Mouse (Mus musculus): ENCODE data around the gene Tsc22d2. TPM values are rescaled to one million over a fixed set of nuclear protein-coding genes. Genes with fewer than 3 reads are reported as not detected.

The Tsc22d2 gene
- polyA plus RNA-seq, 1 experiment from 2014 or later = 8.1 TPM

DNA sequence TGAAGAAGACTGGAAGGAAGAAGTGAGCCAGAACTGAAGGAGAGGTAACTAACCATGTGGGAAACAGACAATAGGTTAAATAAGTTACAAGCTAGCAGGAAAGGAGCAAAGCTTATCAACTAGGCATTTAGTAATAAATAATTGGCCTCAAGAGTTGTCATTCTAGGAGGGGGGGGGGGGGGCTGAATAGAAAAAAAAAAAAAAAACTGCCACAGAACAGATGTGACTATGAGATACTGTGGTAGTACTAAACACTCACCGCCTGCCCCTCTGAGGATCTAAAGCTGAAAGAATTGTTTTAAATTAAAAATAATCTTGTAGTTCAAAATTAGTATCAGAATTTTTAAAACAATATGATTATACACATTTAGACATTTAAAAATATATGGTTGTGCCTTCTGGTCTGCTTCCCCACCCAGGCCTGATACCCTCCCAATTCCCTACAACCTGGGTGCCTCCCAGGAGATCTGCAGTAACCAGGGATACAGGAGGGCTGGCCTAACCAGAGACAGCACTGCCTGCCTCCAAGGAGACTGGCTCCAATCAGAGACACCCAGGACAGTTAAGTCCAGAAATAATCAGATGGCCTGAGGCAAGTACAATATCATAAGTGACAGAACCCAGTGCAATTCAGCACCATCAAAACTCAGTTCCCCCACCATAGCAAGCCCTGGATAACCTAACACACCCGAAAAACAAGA is 64.4 kb downstream of the Tsc22d2 start:
- Histone ChIP-seq H3K9me3 (ENCODE audit: control insufficient read depth, low read length) (no peaks in the 10 kb centered on the region), H3K9ac (replicated peaks; ENCODE audit: low read depth, low read length) (no peak overlapping the region), H3K27me3 (replicated peaks; ENCODE audit: control insufficient read depth, insufficient read depth, low read length) (no peaks in the 10 kb centered on the region), H3K36me3 (ENCODE audit: control insufficient read depth, insufficient read depth) (no peaks in the 10 kb centered on the region), H3K27ac (ENCODE audit: low read length) (no peak overlapping the region), H3K4me2 (ENCODE audit: low read length) (no peak overlapping the region), H3K4me3 (replicated peaks; ENCODE audit: low read length) (no peak overlapping the region), H3K4me1 (replicated peaks; ENCODE audit: control insufficient read depth, insufficient read depth, low read length) (no peaks in the 10 kb centered on the region)
- no peak for ATAC-seq
- 92% methylated on average over 2 of the region's 2 CpGs for WGBS

DNA sequence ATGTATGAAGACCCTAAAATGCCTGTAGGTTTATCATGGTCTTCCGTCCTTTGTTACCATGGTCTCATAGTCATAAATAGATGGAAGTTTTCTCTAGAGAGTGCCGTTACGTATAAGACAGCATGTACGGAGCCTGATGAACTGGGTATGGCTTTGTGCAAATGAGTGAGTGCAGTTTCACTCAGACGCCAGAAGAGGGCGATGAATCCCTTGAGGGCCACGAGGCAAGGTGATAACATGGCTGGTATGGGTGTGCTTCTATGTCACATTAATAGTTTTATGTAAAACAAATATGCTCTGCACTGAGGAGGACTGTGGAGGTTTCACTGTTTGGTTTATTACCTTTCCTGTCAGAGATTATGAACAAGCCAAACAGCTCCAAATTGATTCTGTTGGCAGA is 71.4 kb downstream of the Tsc22d2 start:
- ATAC-seq = no peak
- Histone ChIP-seq H3K4me1 (replicated peaks; ENCODE audit: control insufficient read depth, insufficient read depth, low read length) (no peaks in the 10 kb centered on the region), H3K9me3 (ENCODE audit: control insufficient read depth, low read length) (peaks cover 3% of the 10 kb centered on the region; the same call in 1 of the 2 replicates), H3K9ac (replicated peaks; ENCODE audit: low read depth, low read length) (no peak overlapping the region), H3K27me3 (replicated peaks; ENCODE audit: control insufficient read depth, insufficient read depth, low read length) (no peaks in the 10 kb centered on the region), H3K36me3 (ENCODE audit: control insufficient read depth, insufficient read depth) (no peaks in the 10 kb centered on the region), H3K27ac (ENCODE audit: low read length) (no peak overlapping the region), H3K4me2 (ENCODE audit: low read length) (no peak overlapping the region), H3K4me3 (replicated peaks; ENCODE audit: low read length) (no peak overlapping the region)
- 71% methylated on average over 7 of the region's 7 CpGs for WGBS

DNA sequence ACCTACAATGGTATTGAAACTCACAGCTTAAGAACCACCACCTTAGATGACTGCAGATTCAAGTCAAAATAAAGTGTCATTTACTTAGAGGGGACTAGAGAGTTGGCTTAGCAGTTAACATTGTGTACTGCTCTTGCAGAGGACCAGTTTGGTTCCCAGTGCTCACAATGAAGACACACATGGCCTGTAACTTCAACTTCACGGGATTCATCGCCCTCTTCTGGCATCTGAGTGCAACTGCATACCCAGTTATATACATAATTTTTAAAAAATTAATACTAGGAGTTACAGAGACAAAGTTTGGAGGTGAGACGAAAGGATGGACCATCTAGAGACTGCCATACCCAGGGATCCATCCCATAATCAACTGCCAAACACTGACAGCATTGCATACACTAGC is 72.6 kb downstream of the Tsc22d2 start:
- Histone ChIP-seq H3K4me1 (replicated peaks; ENCODE audit: control insufficient read depth, insufficient read depth, low read length) (no peaks in the 10 kb centered on the region), H3K27me3 (replicated peaks; ENCODE audit: control insufficient read depth, insufficient read depth, low read length) (no peaks in the 10 kb centered on the region), H3K9me3 (ENCODE audit: control insufficient read depth, low read length) (peaks cover 3% of the 10 kb centered on the region; the same call in 1 of the 2 replicates), H3K9ac (replicated peaks; ENCODE audit: low read depth, low read length) (no peak overlapping the region), H3K4me3 (replicated peaks; ENCODE audit: low read length) (no peak overlapping the region), H3K4me2 (ENCODE audit: low read length) (no peak overlapping the region), H3K36me3 (ENCODE audit: control insufficient read depth, insufficient read depth) (no peaks in the 10 kb centered on the region), H3K27ac (ENCODE audit: low read length) (no peak overlapping the region)
- 77% methylated on average over 3 of the region's 3 CpGs for WGBS
- ATAC-seq = no peak

DNA sequence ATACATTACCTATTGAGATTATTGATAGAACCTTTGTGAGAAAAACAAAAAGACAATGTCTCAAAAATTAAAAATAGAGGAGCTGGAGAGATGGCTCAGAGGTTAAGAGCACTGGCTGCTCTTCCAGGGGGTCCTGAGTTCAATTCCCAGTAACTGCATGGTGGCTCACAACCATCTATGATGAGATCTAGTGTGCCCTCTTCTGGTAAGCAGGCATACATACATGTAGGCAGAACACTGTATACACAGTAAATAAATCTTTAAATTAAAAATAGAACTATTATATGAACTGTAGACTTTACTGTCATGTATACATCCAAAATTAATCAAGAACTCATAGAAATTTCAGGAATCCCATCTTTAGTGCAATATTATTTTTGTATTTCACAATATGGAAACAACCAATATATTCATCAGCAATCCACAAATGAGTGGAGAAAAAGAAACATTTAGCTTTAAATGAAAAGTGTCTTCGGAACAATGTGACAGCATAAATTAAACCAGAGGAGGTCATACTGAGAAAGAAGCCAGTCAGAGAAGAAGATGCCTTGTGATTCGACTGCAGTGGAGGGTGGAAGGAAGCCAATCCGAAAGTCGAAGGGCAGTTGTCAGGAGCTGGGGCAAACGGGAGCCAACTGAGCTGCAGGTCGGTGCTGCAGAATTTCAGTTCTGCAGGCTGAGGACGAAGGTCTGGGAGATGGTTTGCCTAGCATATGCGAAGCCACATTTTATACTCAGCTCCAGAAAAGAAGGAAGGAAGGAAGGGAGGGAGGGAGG is 73.7 kb downstream of the Tsc22d2 start:
- ATAC-seq = no peak
- H3K4me3 ChIP-seq (replicated peaks; ENCODE audit: low read length) = no peak overlapping the region
- 86% methylated on average over 8 of the region's 8 CpGs for WGBS

DNA sequence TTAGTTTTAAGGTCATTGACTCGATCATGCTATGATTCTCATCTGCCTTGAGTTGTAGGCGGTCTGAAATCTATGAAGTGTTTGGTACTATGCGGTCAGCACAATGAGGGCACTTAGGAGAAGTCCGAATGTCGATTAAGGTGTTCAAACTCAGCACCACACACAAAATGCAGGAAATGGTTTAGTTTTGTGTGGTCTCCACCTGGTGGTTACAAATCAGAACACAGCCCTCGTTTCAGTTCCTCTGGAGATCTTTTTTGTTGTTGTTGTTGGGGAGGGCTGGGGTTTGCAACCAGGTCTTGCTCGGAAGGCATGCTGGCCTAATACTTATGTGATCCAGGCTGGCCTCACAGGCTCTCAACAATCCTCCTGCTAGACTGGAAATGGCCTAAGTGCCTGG is 76.3 kb downstream of the Tsc22d2 start:
- no peak overlapping the region for H3K9ac ChIP-seq (replicated peaks; ENCODE audit: low read depth, low read length)
- H3K27ac ChIP-seq (ENCODE audit: low read length) = no peak overlapping the region
- no peaks in the 10 kb centered on the region for H3K27me3 ChIP-seq (replicated peaks; ENCODE audit: control insufficient read depth, insufficient read depth, low read length)
- no peaks in the 10 kb centered on the region for H3K4me1 ChIP-seq (replicated peaks; ENCODE audit: control insufficient read depth, insufficient read depth, low read length)
- no peaks in the 10 kb centered on the region for H3K36me3 ChIP-seq (ENCODE audit: control insufficient read depth, insufficient read depth)
- no peak for ATAC-seq
- peaks cover 3% of the 10 kb centered on the region; the same call in 1 of the 2 replicates for H3K9me3 ChIP-seq (ENCODE audit: control insufficient read depth, low read length)
- 75% methylated on average over 7 of the region's 7 CpGs for WGBS
- no peak overlapping the region for H3K4me3 ChIP-seq (replicated peaks; ENCODE audit: low read length)
- no peak overlapping the region for H3K4me2 ChIP-seq (ENCODE audit: low read length)

More for the DNA sequence above, 73.7 kb downstream of the Tsc22d2 start:
- H3K4me2 ChIP-seq (ENCODE audit: low read length) = no peak overlapping the region
- H3K36me3 ChIP-seq (ENCODE audit: control insufficient read depth, insufficient read depth) = no peaks in the 10 kb centered on the region
- H3K27me3 ChIP-seq (replicated peaks; ENCODE audit: control insufficient read depth, insufficient read depth, low read length) = no peaks in the 10 kb centered on the region
- H3K9ac ChIP-seq (replicated peaks; ENCODE audit: low read depth, low read length) = no peak overlapping the region
- H3K4me1 ChIP-seq (replicated peaks; ENCODE audit: control insufficient read depth, insufficient read depth, low read length) = no peaks in the 10 kb centered on the region
- no peak overlapping the region for H3K27ac ChIP-seq (ENCODE audit: low read length)
- peaks cover 3% of the 10 kb centered on the region; the same call in 1 of the 2 replicates for H3K9me3 ChIP-seq (ENCODE audit: control insufficient read depth, low read length)

DNA sequence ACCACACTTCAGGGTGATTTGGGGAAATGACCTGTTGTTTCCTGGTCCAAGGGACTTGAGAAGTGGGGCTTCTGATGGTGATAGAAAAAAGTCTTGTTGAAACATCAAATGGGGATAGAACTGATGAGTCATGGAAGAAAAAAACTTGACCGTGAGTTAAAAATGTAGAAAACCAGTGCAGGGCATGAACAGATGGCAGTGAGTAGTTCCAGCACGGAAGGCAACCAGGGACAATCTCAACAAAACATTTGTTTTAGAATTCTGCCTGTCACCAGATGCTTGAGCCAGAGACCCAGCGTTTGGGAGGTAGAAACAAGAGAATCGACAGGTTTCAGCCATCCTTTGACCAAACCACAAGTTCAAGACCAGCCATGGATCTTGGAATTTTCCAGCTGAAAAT is 79.1 kb downstream of the Tsc22d2 start:
- no peaks in the 10 kb centered on the region for H3K27me3 ChIP-seq (replicated peaks; ENCODE audit: control insufficient read depth, insufficient read depth, low read length)
- 88% methylated on average over 4 of the region's 4 CpGs for WGBS
- no peak overlapping the region for H3K4me3 ChIP-seq (replicated peaks; ENCODE audit: low read length)
- H3K9me3 ChIP-seq (ENCODE audit: control insufficient read depth, low read length) = no peaks in the 10 kb centered on the region
- H3K9ac ChIP-seq (replicated peaks; ENCODE audit: low read depth, low read length) = no peak overlapping the region
- no peak for ATAC-seq
- no peak overlapping the region for H3K4me2 ChIP-seq (ENCODE audit: low read length)
- H3K27ac ChIP-seq (ENCODE audit: low read length) = no peak overlapping the region
- no peaks in the 10 kb centered on the region for H3K36me3 ChIP-seq (ENCODE audit: control insufficient read depth, insufficient read depth)
- no peaks in the 10 kb centered on the region for H3K4me1 ChIP-seq (replicated peaks; ENCODE audit: control insufficient read depth, insufficient read depth, low read length)

DNA sequence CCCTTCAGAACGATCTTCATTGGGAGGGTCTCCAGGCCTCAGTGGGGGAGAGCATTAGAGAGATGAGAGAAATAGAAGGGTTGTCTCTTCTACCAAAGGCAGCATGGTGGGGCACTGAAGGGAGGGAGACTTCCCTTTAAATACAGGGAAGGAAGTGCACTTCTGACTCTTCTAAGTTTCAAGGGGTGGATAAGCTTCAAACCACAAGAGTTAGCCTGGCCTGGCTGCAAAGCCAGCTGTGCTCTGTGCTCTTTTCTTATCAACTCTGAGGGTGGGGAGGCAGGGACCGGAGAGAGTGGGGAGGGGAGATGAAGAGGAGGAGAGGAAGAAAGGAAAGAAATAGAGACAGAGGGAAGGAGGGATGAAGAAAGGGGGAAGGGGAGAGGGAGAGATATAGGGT is 87.4 kb downstream of the Tsc22d2 start:
- Histone ChIP-seq H3K36me3 (ENCODE audit: control insufficient read depth, insufficient read depth) (no peaks in the 10 kb centered on the region), H3K27me3 (replicated peaks; ENCODE audit: control insufficient read depth, insufficient read depth, low read length) (no peaks in the 10 kb centered on the region), H3K4me1 (replicated peaks; ENCODE audit: control insufficient read depth, insufficient read depth, low read length) (no peaks in the 10 kb centered on the region), H3K9me3 (ENCODE audit: control insufficient read depth, low read length) (no peaks in the 10 kb centered on the region), H3K4me3 (replicated peaks; ENCODE audit: low read length) (no peak overlapping the region), H3K27ac (ENCODE audit: low read length) (no peak overlapping the region), H3K4me2 (ENCODE audit: low read length) (no peak overlapping the region), H3K9ac (replicated peaks; ENCODE audit: low read depth, low read length) (no peak overlapping the region)
- WGBS = 60% methylated on average over 2 of the region's 2 CpGs
- no peak for ATAC-seq

DNA sequence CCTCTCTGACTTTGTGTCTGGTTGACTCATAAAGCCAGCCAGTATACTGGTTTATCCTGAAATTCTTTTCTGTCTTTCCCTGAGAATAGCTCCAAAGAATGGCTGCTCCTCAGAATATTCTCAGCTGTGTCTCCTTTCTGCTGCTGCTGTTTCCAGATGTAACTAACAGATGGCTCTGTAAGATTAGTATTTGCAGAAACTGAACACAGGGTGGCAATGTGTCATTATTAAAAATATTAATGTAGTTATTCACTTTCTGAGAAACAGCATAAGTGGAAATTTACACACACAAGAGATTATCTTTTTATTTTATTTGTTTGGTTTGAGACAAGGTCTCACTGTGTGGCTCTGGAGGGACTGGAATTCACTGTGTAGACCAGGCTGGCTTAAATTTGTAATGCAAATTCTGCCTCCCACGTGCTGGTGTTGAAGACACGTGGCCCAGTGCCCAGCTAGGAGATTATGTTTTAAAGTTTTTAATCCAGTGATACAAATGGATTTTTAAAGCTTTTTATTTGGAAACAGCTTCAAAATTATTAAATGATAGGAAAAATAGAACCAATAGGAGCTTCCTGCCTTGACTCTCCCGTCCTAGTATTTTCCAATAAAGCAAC is 89.3 kb downstream of the Tsc22d2 start:
- Histone ChIP-seq H3K36me3 (ENCODE audit: control insufficient read depth, insufficient read depth) (no peaks in the 10 kb centered on the region), H3K27ac (ENCODE audit: low read length) (no peak overlapping the region), H3K9ac (replicated peaks; ENCODE audit: low read depth, low read length) (no peak overlapping the region), H3K4me1 (replicated peaks; ENCODE audit: control insufficient read depth, insufficient read depth, low read length) (no peaks in the 10 kb centered on the region), H3K4me3 (replicated peaks; ENCODE audit: low read length) (no peak overlapping the region), H3K4me2 (ENCODE audit: low read length) (no peak overlapping the region), H3K9me3 (ENCODE audit: control insufficient read depth, low read length) (no peaks in the 10 kb centered on the region), H3K27me3 (replicated peaks; ENCODE audit: control insufficient read depth, insufficient read depth, low read length) (no peaks in the 10 kb centered on the region)
- ATAC-seq = no peak
- 43% methylated on average over 3 of the region's 3 CpGs for WGBS

DNA sequence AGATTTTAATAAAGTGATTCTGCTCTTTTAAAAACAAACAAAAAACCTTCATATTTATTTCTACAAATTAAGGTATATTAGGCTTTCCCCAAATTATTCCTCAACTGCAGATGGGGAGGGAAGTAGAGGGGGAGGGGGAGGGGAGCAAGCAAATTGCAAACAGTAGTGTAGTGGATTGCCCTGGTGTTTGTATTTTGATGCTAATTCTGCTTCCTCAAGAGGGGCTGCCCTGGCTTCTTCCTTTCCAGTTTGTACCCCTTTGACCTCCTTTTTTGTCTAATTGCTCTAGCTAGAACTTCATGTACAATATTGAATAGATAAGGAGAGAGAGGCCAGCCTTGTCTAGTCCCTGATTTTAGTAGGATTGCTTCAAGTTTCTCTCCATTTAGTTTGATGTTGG is 90.2 kb downstream of the Tsc22d2 start:
- Histone ChIP-seq H3K9ac (replicated peaks; ENCODE audit: low read depth, low read length) (no peak overlapping the region), H3K4me2 (ENCODE audit: low read length) (no peak overlapping the region), H3K36me3 (ENCODE audit: control insufficient read depth, insufficient read depth) (no peaks in the 10 kb centered on the region), H3K9me3 (ENCODE audit: control insufficient read depth, low read length) (no peaks in the 10 kb centered on the region), H3K27ac (ENCODE audit: low read length) (no peak overlapping the region), H3K4me3 (replicated peaks; ENCODE audit: low read length) (no peak overlapping the region), H3K4me1 (replicated peaks; ENCODE audit: control insufficient read depth, insufficient read depth, low read length) (no peaks in the 10 kb centered on the region), H3K27me3 (replicated peaks; ENCODE audit: control insufficient read depth, insufficient read depth, low read length) (no peaks in the 10 kb centered on the region)
- ATAC-seq = no peak

Data from forebrain, embryonic 16.5 days (tissue).